Mouse (Mus musculus): ENCODE measurements around the gene Tmem59l. TPM values are rescaled to one million over a fixed set of nuclear protein-coding genes. Genes with fewer than 3 reads are reported as not detected.

Tmem59l gene
- total RNA-seq, 4 experiments from 2014 or later: not detected

DNA sequence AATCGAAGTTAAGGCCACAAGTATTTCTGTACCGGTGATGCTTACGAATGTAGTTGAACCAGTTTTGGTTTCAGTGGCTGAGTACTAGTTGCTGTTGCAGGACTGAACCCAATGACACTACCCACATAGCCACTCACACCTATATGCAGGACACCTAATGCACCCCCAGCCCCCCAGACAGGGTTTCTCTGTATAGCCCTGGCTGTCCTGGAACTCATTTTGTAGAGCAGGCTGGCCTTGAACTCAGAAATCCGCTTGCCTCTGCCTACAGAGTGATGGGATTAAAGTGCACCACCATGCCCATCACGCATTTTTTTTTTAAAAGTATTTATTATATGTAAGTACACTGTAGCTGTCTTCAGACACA, 19.9 kb upstream of the Tmem59l start:
- DNase-seq (ENCODE audit: low spot score): no peak

DNA sequence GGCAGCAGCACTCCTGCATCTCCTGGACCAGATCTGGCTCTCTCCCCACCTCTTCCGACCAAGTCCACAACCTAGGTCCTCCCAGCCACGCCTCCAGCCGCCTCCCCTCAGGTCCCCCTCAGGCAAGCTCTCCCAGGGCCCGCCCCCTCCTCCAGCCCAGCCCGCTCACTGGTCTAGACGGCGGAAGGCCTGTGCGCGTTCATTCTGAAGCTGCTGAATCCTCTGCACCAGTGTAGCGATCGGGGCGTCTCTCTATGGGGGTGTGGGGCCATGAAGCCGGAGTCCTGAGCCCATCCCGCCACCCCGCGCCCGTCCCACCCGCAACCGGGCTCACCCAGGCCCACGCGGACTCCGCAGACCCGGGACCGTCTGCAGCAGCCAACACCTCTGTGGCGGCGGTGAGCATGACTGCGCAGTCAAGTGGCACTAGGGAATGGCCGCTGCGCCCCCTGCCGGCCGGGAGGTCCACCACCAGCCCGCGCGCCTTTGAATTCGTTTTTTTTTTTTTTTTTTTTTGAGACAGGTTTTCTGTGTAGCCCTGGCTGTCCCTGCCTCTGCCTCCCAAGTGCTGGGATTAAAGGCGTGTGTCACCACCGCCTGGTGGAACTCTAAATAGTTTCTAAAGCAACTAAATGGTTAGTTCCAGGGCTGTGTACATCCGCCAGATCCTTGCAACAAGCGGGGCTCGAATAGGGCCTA, 19.3 kb upstream of the Tmem59l start, which contains the start of gene Rex1bd:
Rex1bd (minus strand) TSS at position 425 of the 699 bp plus-strand sequence.
- DNase-seq (ENCODE audit: low spot score): peak; percentile 88

DNA sequence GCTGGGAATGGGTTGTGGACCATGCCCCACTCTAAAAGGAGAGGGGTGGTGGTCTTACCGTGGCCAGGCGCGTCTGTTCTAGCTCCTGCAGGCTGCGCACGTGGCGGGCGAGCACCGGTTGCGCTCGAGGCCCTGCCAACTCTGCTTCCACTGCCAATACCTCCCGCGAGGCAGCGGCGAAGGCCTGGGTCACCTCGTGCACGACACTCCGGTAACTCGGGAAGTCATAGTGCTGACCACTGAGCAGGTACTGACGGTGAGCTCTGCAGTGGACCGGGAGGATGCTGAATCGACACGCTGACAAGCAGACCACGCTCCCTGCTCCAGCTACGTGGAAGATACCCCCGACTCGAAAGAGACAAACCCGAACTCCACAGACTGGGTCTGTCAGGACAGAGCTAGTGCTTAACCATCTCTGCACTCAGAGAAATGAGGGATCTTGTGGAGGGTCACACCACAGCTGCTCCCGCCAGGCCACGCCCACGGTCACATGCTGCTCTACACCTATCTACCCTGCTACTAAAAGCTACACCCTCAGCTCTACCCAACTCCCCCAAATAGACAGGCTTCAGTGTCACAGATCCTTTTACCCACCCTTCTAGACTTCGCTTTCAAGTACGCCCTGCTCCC, 18.7 kb upstream of the Tmem59l start:
- DNase-seq (ENCODE audit: low spot score): no peak

DNA sequence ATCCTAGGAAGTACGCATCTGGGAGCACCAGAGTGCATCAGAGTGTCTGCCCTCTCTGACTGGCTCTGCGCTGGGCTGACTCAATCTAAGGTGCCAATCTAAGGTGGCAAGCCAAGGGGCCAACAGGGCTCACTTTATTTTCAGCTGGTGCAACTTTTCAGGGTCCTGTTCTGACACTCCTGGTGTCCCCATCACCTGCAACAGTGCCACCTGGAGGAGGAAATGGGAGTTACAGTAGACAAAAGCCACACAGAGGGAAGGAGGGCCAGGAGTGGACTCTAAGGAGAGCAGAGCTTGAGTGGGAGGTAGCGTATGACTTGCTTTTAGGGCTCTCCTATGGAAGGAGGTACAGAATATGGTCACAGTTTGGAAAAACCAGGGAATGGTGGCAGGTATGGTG, 17.7 kb upstream of the Tmem59l start:
- DNase-seq (ENCODE audit: low spot score): peak; percentile 83

DNA sequence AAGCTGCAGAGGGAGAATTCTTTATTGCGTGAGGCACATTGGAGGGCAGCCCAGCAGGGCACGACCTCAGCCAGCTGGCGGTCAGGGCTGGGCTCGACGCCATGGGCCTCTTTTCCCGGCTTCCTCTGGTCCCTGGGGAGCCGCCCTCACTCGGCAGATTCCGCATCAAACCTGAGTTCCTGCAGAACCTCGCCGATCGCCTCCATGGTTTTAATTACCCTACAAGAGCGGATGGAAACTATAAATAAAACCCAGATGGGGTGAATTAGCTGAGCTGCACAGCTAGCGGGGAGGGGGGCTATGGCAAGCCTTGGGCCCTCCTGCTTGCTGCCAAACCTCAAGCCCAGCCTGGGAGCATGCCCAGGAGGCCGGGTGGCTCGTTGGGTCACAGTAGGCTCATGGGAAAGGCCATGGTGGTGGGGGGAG, 17.1 kb upstream of the Tmem59l start:
- peak; percentile 58 for DNase-seq (ENCODE audit: low spot score)

DNA sequence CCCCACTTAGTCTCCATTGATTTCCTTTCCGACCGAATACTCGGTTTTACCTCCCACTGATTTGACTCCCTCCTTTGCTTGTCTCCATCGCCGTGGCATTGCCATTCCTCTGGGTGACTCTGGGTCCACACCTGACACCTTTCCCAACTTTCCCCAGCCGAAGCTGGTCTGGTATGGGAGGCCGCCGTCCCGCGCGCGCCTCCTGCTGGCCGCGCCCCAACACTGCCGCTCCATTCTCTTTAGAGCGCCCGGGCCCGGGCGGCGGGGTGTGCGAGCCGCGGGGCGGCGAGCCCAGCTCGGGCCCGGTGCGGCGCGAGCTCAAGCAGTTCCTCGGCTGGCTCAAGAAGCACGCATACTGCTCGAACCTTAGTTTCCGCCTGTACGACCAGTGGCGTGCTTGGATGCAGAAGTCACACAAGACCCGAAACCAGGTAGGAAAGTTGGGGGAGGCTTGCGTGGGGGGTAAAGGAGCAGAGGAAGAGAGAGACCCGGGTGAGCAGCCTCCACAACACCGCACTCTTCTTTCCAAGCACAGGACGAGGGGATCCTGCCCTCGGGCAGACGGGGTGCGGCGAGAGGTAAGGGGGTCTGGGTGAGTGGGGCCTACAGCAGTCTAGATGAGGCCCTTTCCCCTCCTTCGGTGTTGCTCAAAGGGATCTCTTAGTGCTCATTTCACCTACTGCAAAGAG, 16.0 kb upstream of the Tmem59l start:
- DNase-seq (ENCODE audit: low spot score): peak; percentile 63

DNA sequence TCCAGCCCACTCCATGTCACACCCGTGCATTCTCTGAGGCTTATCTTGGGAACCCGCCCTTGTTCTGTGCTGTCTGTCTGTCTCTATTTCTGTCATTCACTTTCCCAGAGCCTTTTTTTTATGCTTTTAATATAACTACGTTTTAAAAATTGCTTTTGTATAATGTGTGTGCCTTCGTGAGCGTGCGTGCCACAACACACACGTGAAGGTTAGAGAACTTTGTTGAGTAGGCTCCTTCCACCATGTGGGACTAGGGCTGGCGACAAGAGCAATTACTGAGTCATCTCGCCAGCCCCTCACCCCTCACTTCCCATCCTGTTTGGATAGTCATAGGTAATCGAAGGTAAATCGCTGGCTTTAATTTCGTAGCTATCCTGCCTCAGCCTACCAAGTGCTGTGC, 15.4 kb upstream of the Tmem59l start:
- no peak for DNase-seq (ENCODE audit: low spot score)

DNA sequence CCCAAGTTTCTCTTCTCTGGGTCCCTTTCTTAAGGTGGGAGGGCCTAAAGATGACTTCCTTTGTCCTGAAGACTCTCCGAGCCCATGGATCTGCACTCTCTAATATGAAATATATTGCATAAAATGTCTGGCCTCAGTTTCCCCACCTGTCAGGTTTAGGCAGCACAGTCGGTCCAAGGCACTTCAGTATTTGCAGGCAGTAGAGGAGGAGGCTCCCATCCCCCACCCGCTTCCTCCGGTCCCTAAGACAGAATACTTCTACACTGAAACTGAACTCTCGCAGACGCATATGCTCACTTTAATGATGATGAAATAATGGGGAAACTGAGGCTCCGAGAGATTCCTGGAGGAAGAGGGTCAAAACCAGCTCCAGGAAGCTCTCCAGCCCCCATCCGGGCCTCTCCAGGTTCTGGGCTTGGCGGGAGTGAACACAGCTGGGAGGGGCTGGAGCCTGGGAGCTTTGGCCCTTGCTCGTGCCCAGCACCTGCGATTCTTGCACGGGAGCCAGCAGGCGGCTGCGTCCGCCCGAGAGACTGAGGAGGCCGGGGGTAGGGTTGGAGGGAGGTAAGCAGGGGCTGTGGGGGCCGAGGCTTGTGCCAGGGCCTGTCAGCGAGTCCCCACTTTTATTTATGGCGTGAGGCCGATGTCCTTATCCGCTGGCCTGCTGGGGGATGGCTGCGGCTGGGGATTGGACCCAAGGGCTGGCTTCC, 14.8 kb upstream of the Tmem59l start:
- no peak for DNase-seq (ENCODE audit: low spot score)

DNA sequence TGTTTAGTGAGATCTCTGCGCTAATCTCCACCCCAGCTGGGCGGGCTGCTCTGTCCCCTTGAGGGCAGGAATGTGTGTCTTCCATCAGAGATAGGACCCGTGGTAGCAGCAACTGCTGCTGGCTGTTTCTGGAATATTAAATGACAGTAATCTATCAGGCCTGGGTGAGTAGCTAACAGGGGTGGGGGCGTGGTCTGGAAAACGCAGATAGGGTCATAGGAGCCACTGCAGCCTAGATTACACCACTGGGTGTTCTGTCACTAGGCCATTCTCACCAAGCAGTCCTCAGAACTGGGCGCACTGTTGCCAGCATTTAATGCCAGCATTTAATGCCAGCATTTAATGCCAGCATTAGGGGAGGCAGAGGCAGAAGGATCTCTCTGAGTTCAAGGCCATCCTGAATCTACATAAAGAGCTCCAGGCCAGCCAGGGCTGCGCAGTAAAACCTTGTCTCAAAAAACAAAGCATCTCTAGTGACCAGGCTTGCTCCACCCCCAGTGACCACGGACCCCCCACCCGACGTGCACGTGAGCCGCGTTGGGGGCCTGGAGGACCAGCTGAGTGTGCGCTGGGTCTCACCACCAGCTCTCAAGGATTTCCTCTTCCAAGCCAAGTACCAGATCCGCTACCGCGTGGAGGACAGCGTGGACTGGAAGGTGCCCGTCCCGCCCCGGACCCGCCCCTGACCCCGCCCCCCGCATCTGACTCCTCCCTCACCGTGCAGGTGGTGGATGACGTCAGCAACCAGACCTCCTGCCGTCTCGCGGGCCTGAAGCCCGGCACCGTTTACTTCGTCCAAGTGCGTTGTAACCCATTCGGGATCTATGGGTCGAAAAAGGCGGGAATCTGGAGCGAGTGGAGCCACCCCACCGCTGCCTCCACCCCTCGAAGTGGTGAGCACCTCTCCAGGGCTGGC, 13.5 kb upstream of the Tmem59l start:
- no peak for DNase-seq (ENCODE audit: low spot score)

DNA sequence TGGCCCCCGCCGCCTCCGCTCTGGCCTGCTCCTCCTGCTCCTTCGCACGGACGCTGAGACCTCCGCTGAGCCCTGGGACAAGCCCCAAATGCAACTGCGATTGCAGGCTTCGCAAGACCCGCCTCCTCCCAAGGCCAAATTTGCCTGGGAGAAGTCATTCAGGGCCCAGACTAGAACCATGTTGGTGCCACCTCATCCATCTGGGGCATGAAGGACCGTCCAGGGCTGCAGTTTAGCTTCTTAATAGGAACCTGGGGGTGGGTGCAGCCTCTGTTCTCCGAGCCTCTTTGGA, 8.6 kb upstream of the Tmem59l start:
- no peak for DNase-seq (ENCODE audit: low spot score)

DNA sequence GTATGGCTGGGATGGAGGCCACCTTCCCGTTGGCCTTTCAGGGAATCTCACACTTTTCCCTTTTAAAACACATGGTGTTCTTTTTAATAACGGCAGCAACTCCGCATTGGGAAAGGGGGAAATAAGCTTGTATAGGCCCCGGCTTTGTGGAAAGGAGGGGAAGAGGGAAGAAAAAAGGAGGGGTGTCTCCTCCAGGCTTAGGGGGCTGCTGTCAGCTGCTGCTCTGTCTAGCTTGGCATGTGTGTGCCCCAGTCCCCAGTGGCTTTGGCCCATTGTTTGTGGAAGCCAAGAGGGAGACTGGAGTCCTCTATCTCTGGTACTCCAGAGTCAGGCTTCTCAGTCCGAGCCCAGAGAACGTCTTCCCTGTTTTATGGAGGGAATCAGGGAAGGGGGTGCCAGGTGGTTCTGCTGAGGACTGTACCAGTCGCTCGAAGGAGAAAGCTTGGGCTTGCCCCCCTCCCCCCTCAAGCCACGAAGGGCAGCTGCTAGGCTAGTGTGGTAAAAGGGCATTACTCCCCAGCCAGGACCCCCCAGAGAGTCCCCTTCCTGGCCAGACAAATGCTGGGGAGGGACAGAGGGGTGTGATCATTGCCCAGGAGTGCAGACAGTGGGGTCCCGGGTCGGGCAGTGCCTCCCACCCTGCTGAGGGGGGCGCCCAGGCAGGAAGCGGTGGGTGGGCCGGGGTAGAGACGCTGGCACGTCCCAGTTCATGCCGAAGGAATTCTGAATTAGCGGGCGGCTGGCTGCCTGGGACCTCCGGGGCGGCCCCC, 8.0 kb upstream of the Tmem59l start:
- DNase-seq (ENCODE audit: low spot score): no peak

DNA sequence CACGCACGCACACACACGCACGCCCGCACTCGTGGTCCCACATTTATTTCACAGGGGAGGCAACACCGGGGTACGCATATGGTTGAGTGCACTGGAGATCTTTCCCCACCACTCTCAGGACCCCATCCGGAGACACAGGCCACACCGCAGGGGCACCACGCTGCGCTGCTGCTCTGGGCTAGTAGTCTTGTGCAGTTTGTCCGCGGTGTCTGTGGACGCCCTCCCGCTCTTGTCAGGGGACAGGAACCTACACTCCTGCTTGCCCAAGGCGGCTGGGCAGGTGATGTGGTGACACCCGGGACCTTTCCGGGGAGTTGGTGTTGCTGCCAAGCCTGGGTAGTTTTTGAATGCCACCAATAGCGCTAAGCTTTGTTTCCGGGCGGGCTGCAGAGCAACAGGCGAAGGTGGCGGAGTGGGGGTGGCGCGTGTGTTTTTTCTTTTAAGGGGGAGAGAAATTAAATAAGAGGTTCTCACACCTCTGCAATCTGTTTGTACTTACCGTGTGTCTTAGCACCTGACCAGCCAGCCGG, 7.3 kb upstream of the Tmem59l start:
- DNase-seq (ENCODE audit: low spot score): no peak

DNA sequence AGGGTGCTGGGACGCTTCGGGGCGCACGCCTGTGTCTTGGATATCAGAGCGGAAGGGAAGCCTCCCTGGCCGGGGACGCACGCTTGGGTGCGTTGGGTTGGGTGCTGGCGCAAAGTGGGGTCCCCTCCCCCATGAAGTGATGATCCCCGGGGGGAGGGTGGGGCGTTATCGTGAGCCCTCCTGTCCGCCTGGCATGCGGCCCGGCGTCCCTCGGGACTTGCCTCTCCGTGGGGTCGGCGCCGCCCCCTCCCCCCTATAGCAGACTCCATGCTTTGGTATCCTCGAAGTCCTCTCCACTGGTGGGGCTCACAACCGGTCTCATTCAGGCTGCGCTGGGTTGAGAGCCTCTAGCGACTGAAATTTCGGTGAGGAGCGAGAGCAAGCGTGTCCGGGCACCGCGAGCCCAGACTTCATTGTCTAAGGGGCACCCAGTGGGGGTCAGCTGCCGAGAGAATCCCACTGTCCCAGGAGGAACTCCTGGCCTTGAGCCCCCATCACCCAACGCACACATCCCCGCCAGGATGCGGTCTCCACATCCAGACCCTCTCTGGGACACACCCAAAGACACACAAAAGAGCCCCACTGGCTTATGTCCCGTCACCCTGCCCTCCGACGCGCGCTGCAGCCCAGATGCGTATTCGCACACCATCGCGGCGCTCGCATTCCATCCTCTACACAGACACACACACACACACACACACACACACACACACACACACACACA, 6.7 kb upstream of the Tmem59l start:
- DNase-seq (ENCODE audit: low spot score): no peak

DNA sequence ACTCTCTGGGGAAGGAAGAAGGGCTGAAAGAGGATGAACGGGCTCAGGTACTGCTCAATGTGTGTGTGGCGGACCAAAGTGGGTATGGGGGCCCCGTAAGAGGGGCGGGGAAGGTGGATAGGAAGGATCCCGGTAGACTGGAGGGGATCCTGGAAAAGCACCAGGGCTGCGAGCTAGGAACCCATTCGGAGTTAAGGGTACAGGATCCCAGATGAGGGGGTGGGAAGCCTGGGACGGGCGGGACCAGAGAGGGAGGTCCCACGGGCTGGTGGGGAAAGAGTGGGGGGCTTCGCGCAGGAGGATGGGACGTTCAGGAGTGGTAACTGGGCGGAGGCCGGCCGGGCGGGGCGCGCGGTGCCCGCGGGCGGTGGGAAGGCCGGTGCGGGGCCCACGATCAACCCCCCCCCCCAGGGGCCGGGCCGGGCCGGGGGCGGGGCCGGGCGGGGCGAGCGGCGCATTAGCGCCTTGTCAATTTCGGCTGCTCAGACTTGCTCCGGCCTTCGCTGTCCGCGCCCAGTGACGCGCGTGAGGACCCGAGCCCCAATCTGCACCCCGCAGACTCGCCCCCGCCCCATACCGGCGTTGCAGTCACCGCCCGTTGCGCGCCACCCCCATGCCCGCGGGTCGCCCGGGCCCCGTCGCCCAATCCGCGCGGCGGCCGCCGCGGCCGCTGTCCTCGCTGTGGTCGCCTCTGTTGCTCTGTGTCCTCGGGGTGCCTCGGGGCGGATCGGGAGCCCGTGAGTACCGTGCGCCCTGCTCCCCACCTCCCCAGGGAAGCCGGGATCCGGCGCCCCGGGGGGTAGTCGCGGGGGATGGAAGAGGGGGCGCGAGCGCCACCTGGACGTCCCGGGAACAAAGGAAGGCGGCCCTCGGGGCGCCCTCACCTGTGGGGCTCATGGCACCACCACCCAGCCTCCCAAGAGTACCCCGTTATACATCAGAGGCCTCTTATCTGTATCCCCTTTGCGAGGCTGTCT, 5.8 kb upstream of the Tmem59l start, which contains the start of gene Crlf1:
Crlf1 (plus strand) TSS at position 495 of the 977 bp plus-strand sequence.
- no peak for DNase-seq (ENCODE audit: low spot score)

DNA sequence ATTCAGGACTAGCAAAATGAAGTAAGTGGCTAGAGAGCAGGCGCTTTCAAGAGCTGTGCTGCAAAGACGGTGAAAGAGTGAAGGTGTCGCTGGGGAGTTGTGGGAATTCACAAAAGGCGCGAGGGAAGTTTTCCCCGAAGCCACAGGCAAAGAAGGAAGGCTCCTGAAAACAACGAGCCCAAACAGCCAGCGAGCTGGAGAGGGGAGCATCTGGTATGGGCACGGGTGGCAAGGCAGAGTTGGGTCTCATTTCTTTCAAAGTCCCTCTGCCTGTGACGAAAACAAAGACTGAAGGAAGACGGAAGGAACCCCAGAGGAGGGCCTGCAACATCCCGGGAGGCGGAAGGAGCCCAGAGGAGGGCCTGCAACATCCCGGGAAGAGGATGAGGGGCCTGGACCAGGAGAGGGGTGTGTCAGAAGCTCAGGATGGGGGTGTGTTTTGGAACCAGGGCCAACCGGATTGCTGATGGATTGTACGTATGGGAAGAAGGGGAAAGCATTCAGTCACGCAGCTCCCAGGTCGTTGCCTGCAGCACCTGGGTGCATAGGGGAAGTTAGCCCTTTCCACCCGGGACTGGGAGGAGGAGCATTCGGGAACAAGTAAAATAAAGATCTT, 3.8 kb upstream of the Tmem59l start:
- no peak for DNase-seq (ENCODE audit: low spot score)

DNA sequence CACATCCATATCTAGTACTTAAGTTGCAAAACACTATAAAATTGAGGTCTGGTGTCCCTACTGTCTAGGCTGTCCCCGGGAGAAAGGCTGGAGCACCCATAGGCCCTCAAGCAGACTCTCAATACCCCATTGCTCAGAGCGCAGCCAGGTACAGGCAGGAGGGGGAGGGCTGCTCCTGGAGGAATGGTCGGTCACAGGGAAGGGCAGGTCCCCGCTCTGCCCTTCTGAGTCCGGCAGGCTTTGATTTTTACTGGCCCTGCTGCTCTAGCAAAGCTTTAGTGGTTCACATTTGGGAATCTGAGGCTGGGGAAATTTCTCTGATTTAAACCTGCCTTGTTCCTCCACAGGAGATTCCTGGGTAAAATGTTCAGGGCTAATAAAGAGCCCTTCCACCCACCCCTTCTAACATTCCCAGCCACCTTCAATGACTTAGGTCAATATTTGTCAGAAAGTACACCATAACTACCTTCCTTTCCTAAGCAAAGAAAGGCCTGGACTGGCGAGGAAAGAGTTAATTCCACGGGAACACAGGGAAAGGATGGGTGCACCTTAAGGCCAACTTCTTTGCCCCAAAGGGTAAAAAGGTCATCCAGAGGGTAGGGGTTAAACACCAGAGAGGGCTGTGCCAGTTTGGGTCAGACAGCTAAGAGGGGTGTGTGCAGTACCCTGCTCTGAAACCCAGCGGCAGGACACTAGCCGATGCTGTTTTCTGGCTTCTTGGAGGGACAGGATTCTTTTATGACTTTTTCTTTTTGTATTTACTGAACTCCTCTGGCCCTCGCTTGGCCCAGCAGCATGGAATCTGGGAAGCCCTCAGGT, 3.1 kb upstream of the Tmem59l start:
- DNase-seq (ENCODE audit: low spot score): no peak

DNA sequence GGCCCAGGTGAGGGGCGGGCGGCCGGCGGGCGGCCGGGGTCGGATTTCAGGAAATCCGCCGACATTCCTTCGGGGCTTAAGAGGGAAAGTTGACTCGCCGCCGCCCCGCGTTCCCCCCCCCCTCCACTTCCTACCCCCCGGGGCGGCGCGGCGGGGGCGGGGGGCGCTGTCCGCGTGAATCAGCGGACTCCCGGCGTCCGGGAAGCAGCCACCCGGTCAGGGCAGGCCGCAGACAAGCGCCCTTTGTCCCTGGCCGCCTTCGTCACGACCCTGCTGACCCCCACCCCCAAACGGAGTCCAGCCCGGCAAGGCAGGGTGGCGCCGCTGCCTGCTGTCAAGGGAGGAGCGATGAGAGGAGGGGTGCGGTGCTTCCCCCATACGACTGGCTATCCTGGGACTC, 2.4 kb upstream of the Tmem59l start:
- DNase-seq (ENCODE audit: low spot score): no peak
